ENCODE assay signal across 16 mouse cellular contexts in genomic region chr3:79849621-79850020, GRCm38 (mm10). TPM values are rescaled to one million over a fixed set of nuclear protein-coding genes. Genes with fewer than 3 reads are reported as not detected.
A peak's percentile ranks its signal among the peaks of the same experiment; 100 is the strongest.
DNase-seq lines count a peak whose midpoint lies in the region; ATAC-seq and TF ChIP-seq lines count a peak whose summit lies in the region.
"Had no signal": no experiment of that assay in that cellular context is flagged by ENCODE, and none has a peak within 500 bp of the region (broad histone marks: within the 10 kb centered on the region; RNA-seq: fewer than 3 reads in every experiment).

No protein-coding gene starts in this region.

- TF ChIP-seq POLR2A in testis, adult 2 months (IDR thresholded peaks at IDR 0.05; ENCODE audit: control insufficient read depth, low read depth, low read length) = no peak

- H3K27ac ChIP-seq in testis, adult 2 months (ENCODE audit: control insufficient read depth, insufficient read depth, low read depth, low read length) = no peak overlapping the region
- no peak overlapping the region for H3K27ac ChIP-seq in kidney, postnatal 0 days
- peak overlapping the region; percentile 1; the same call in 1 of the 2 replicates for H3K27ac ChIP-seq in liver, embryonic 14.5 days
- H3K27ac ChIP-seq: embryonic facial prominence, embryonic 12.5 days; gastrocnemius, adult 2 months; hindbrain, embryonic 13.5 days; limb, embryonic 10.5 days; midbrain, embryonic 13.5 days had no signal

- ATAC-seq in kidney, postnatal 0 days (replicated peaks; ENCODE audit: low FRiP score, low read depth) = peak; percentile 56; the same call in 1 of the 2 replicates
- peak; percentile 69 for ATAC-seq in liver, embryonic 14.5 days (ENCODE audit: insufficient read depth)
- ATAC-seq: midbrain, embryonic 13.5 days had no signal

- H3K27me3 ChIP-seq in testis, adult 2 months (ENCODE audit: control insufficient read depth, insufficient read depth, low read length) = no peaks in the 10 kb centered on the region
- no peaks in the 10 kb centered on the region for H3K27me3 ChIP-seq in kidney, postnatal 0 days (ENCODE audit: insufficient read depth, low read length)
- no peaks in the 10 kb centered on the region for H3K27me3 ChIP-seq in liver, embryonic 14.5 days (ENCODE audit: control insufficient read depth, insufficient read depth, low read length)
- H3K27me3 ChIP-seq: embryonic facial prominence, embryonic 12.5 days; heart, embryonic 12.5 days had no signal

- H3K9me3 ChIP-seq in kidney, postnatal 0 days (replicated peaks; ENCODE audit: low read length) = no peaks in the 10 kb centered on the region
- H3K9me3 ChIP-seq in liver, embryonic 14.5 days (ENCODE audit: control insufficient read depth, low read length) = no peaks in the 10 kb centered on the region
- H3K9me3 ChIP-seq: embryonic facial prominence, embryonic 12.5 days; heart, embryonic 12.5 days; hindbrain, embryonic 13.5 days; limb, embryonic 10.5 days; midbrain, embryonic 13.5 days had no signal

- H3K4me3 ChIP-seq in testis, adult 2 months (ENCODE audit: control insufficient read depth, low read depth, low read length) = peak overlapping the region; percentile 63; the same call in 1 of the 2 replicates
- H3K4me3 ChIP-seq in kidney, postnatal 0 days (replicated peaks; ENCODE audit: low read depth, low read length) = no peak overlapping the region
- H3K4me3 ChIP-seq in liver, embryonic 14.5 days (ENCODE audit: insufficient read depth in 1 of 2, low read depth in 2 of 2, low read length in 2 of 2) = no peak overlapping the region
- H3K4me3 ChIP-seq: embryonic facial prominence, embryonic 12.5 days; gastrocnemius, adult 2 months; heart, embryonic 12.5 days; hindbrain, embryonic 13.5 days; limb, embryonic 10.5 days; midbrain, embryonic 13.5 days had no signal

- TF ChIP-seq EP300 in liver, embryonic 14.5 days (IDR thresholded peaks at IDR 0.05; ENCODE audit: low read depth) = no peak

- no peaks in the 10 kb centered on the region for H3K36me3 ChIP-seq in testis, adult 2 months (ENCODE audit: control insufficient read depth, insufficient read depth, low read length)
- H3K36me3 ChIP-seq in kidney, postnatal 0 days (ENCODE audit: insufficient read depth, low read length) = no peaks in the 10 kb centered on the region
- no peaks in the 10 kb centered on the region for H3K36me3 ChIP-seq in liver, embryonic 14.5 days (replicated peaks; ENCODE audit: control insufficient read depth, insufficient read depth, low read depth)
- H3K36me3 ChIP-seq: embryonic facial prominence, embryonic 12.5 days; heart, embryonic 12.5 days; hindbrain, embryonic 13.5 days; limb, embryonic 10.5 days; midbrain, embryonic 13.5 days had no signal

- TF ChIP-seq CTCF in testis, adult 2 months (IDR thresholded peaks at IDR 0.05; ENCODE audit: control insufficient read depth, insufficient read depth, insufficient replicate concordance, low read depth, low read length) = no peak
- no peak for TF ChIP-seq CTCF in kidney, postnatal 0 days (IDR thresholded peaks at IDR 0.05; ENCODE audit: low read depth)
- no peak for TF ChIP-seq CTCF in liver, embryonic 14.5 days (IDR thresholded peaks at IDR 0.05; ENCODE audit: low read depth)

- H3K4me1 ChIP-seq in testis, adult 2 months (ENCODE audit: control insufficient read depth, insufficient read depth, low read length) = no peaks in the 10 kb centered on the region; the same call in 1 of the 2 replicates
- H3K4me1 ChIP-seq in kidney, postnatal 0 days (replicated peaks; ENCODE audit: insufficient read depth, low read length) = no peaks in the 10 kb centered on the region
- H3K4me1 ChIP-seq in liver, embryonic 14.5 days (replicated peaks; ENCODE audit: control insufficient read depth in 2 of 2, insufficient read depth in 2 of 2, low read length in 1 of 2) = peaks cover 10 to 28% of the 10 kb centered on the region in 2 experiments
- H3K4me1 ChIP-seq: embryonic facial prominence, embryonic 12.5 days; hindbrain, embryonic 13.5 days; limb, embryonic 10.5 days had no signal

- no peak for DNase-seq in testis, postnatal 10 days (ENCODE audit: low spot score)
- no peak for DNase-seq in kidney, postnatal 0 days (ENCODE audit: low spot score)
- DNase-seq in liver, embryonic 14.5 days (ENCODE audit: low read depth in 3 of 3, low spot score in 3 of 3) = no peak
- no peak for DNase-seq in cerebellum, adult 9-10 months
- no peak for DNase-seq in natural killer cell, adult 2 months (ENCODE audit: low spot score in 2 of 2)
- no peak for DNase-seq in frontal cortex, postnatal 25 days (ENCODE audit: low spot score in 2 of 2)
- DNase-seq: cerebellum, postnatal 25 days; gastrocnemius, adult 2 months; lung, postnatal 10 days; thymus, adult 2 months had no signal

- no peak overlapping the region for H3K9ac ChIP-seq in kidney, postnatal 0 days (ENCODE audit: low read depth, low read length)
- H3K9ac ChIP-seq in liver, embryonic 14.5 days (replicated peaks) = no peak overlapping the region
- H3K9ac ChIP-seq: embryonic facial prominence, embryonic 12.5 days; heart, embryonic 12.5 days; hindbrain, embryonic 13.5 days; midbrain, embryonic 13.5 days had no signal

- 75% methylated on average over 2 of the region's 2 CpGs for WGBS in kidney, postnatal 0 days
- WGBS in liver, embryonic 14.5 days (ENCODE audit: insufficient replicate concordance) = 51% methylated on average over 2 of the region's 2 CpGs

- H3K4me2 ChIP-seq in kidney, postnatal 0 days (ENCODE audit: low read length) = no peak overlapping the region
- H3K4me2 ChIP-seq in liver, embryonic 14.5 days (ENCODE audit: low read depth) = peak overlapping the region; percentile 5; the same call in 1 of the 2 replicates
- H3K4me2 ChIP-seq: embryonic facial prominence, embryonic 12.5 days; heart, embryonic 12.5 days; hindbrain, embryonic 13.5 days; midbrain, embryonic 13.5 days had no signal

RNA-seq across cellular contexts. Expression of gene Tmem144, which starts 3.0 kb away (rescaled TPM):
- polyA plus RNA-seq in testis, adult 2 months (2012; rRNA removed) = 463 and 494 TPM in 2 replicates
- polyA plus RNA-seq in kidney, postnatal 0 days (2015; fragmentation: Nextera tagmentation; extraction: Ambion mirVana) = 9.1 and 10.5 TPM in 2 replicates
- 0.68 and 0.73 TPM in 2 replicates for polyA plus RNA-seq in liver, embryonic 14.5 days (2012; rRNA removed)
- 1.7 and 1.9 TPM in 2 replicates for polyA plus RNA-seq in liver, embryonic 14.5 days (2014; fragmentation: Nextera tagmentation; extraction: Ambion mirVana)

RNA-seq across cellular contexts. Expression of gene Fam198b, which starts 34.7 kb away (rescaled TPM):
- polyA plus RNA-seq in testis, adult 2 months (2012; rRNA removed) = 3.7 and 4.0 TPM in 2 replicates
- 7.4 and 8.8 TPM in 2 replicates for polyA plus RNA-seq in kidney, postnatal 0 days (2015; fragmentation: Nextera tagmentation; extraction: Ambion mirVana)
- polyA plus RNA-seq in liver, embryonic 14.5 days (2012; rRNA removed) = 0.56 and 0.70 TPM in 2 replicates
- 0.45 and 0.57 TPM in 2 replicates for polyA plus RNA-seq in liver, embryonic 14.5 days (2014; fragmentation: Nextera tagmentation; extraction: Ambion mirVana)

Comparison
In these comparisons a context has a peak if more than half of its experiments do, and no peak if none do; other contexts are left out.
1. RNA of gene Tmem144, which starts 3.0 kb away (polyA plus RNA-seq): 463 to 494 TPM in testis, adult 2 months; 9.1 to 10.5 TPM in kidney, postnatal 0 days and 0.68 to 1.9 TPM in liver, embryonic 14.5 days; every median in the first group is over 10 times any median in the second.